Mouse (Mus musculus) E14TG2a.4 (cell line): Measurements from ENCODE around the gene Vmp1.

Experiments used
- H3K27me3 ChIP-seq: 2 replicates; pipeline ENCODE4 v1.6.1; 2014; ENCODE audit warnings: low read length, control low read depth; ENCODE audit not compliant: insufficient read depth
- H3K36me3 ChIP-seq: 2 replicates; pipeline ENCODE4 v1.6.1; 2014; ENCODE audit warnings: low read length, control low read depth; ENCODE audit not compliant: insufficient read depth
- H3K4me1 ChIP-seq: replicated peaks from 2 replicates; pipeline ENCODE4 v1.6.1; 2014; ENCODE audit warnings: low read depth, low read length, control low read depth
- H3K4me3 ChIP-seq: replicated peaks from 2 replicates; pipeline ENCODE4 v1.5.1; 2014; ENCODE audit warnings: mild to moderate bottlenecking, low read length
- H3K9me3 ChIP-seq: 2 replicates; pipeline ENCODE4 v1.6.1; 2014; ENCODE audit warnings: low read length, control low read depth
- CTCF ChIP-seq: conservative IDR thresholded peaks from 2 replicates; pipeline ENCODE4 v1.5.1; 2014; ENCODE audit warnings: low read length
- NANOG ChIP-seq: IDR thresholded peaks from 2 replicates; pipeline ENCODE4 v1.6.1; 2014; ENCODE audit warnings: borderline replicate concordance, low read length, mixed read lengths
- POU5F1 ChIP-seq: IDR thresholded peaks from 2 replicates; pipeline ENCODE4 v1.6.1; 2014; ENCODE audit warnings: low read length, borderline replicate concordance

The Vmp1 gene

GRCm38 (mm10) chr11:86662986-86663895 is 20.4 kb downstream of the Vmp1 start:
- Histone ChIP-seq H3K9me3 (no peaks in the 10 kb centered on the region), H3K27me3 (no peaks in the 10 kb centered on the region), H3K4me3 (no peak overlapping the region), H3K36me3 (peaks cover 50% of the 10 kb centered on the region), H3K4me1 (no peaks in the 10 kb centered on the region)
- no peak for TF ChIP-seq CTCF
- TF ChIP-seq NANOG = no peak
- TF ChIP-seq POU5F1 = no peak

- no peak for TF ChIP-seq CTCF
- no peak for TF ChIP-seq NANOG
- no peak for TF ChIP-seq POU5F1
- no peaks in the 10 kb centered on the region for H3K27me3 ChIP-seq
- H3K36me3 ChIP-seq = peaks cover 32% of the 10 kb centered on the region
- no peaks in the 10 kb centered on the region for H3K4me1 ChIP-seq
- H3K9me3 ChIP-seq = no peaks in the 10 kb centered on the region
- H3K4me3 ChIP-seq = no peak overlapping the region
Measured at GRCm38 (mm10) chr11:86657863-86658262, 25.8 kb downstream of the Vmp1 start.

- Histone ChIP-seq H3K36me3 (peaks cover 24% of the 10 kb centered on the region), H3K4me1 (no peaks in the 10 kb centered on the region), H3K27me3 (no peaks in the 10 kb centered on the region), H3K9me3 (no peaks in the 10 kb centered on the region), H3K4me3 (no peak overlapping the region)
- no peak for TF ChIP-seq CTCF
- no peak for TF ChIP-seq NANOG
- TF ChIP-seq POU5F1 = no peak
Measured at GRCm38 (mm10) chr11:86656849-86657567, 26.6 kb downstream of the Vmp1 start.

GRCm38 (mm10) chr11:86655671-86656070 is 28.0 kb downstream of the Vmp1 start:
- H3K9me3 ChIP-seq = no peaks in the 10 kb centered on the region
- no peak overlapping the region for H3K4me3 ChIP-seq
- TF ChIP-seq CTCF = peak; percentile 42
- TF ChIP-seq POU5F1 = no peak
- 0 out of 2 replicates have a peak, but pooled peaks cover 3% of the 10 kb centered on the region for H3K4me1 ChIP-seq
- H3K27me3 ChIP-seq = no peaks in the 10 kb centered on the region
- H3K36me3 ChIP-seq = peaks cover 13% of the 10 kb centered on the region

- no peaks in the 10 kb centered on the region for H3K27me3 ChIP-seq
- no peak for TF ChIP-seq NANOG
- TF ChIP-seq CTCF = no peak
- no peak for TF ChIP-seq POU5F1
- peaks cover 5% of the 10 kb centered on the region for H3K36me3 ChIP-seq
- H3K9me3 ChIP-seq = no peaks in the 10 kb centered on the region
- H3K4me3 ChIP-seq = no peak overlapping the region
- H3K4me1 ChIP-seq = peaks cover 3% of the 10 kb centered on the region; the same call in 1 of the 2 replicates
Measured at GRCm38 (mm10) chr11:86654096-86654495, 29.5 kb downstream of the Vmp1 start.

- TF ChIP-seq CTCF = peak; percentile 88
- TF ChIP-seq POU5F1 = no peak
- TF ChIP-seq NANOG = no peak
- Histone ChIP-seq H3K9me3 (no peaks in the 10 kb centered on the region), H3K36me3 (peaks cover 5% of the 10 kb centered on the region)
Measured at GRCm38 (mm10) chr11:86653446-86653845, 30.2 kb downstream of the Vmp1 start.

GRCm38 (mm10) chr11:86652578-86652979 is 31.1 kb downstream of the Vmp1 start:
- no peaks in the 10 kb centered on the region for H3K27me3 ChIP-seq
- TF ChIP-seq NANOG (no peak), CTCF (no peak), POU5F1 (no peak)
- H3K4me3 ChIP-seq = no peak overlapping the region
- H3K36me3 ChIP-seq = peaks cover 5% of the 10 kb centered on the region
- H3K4me1 ChIP-seq = peaks cover 12% of the 10 kb centered on the region; the same call in 1 of the 2 replicates
- no peaks in the 10 kb centered on the region for H3K9me3 ChIP-seq

More at GRCm38 (mm10) chr11:86653446-86653845, 30.2 kb downstream of the Vmp1 start:
- no peaks in the 10 kb centered on the region for H3K27me3 ChIP-seq
- H3K4me3 ChIP-seq = no peak overlapping the region
- H3K4me1 ChIP-seq = peaks cover 4% of the 10 kb centered on the region; the same call in 1 of the 2 replicates

GRCm38 (mm10) chr11:86650676-86651075 is 33.0 kb downstream of the Vmp1 start:
- TF ChIP-seq POU5F1 (no peak), NANOG (no peak), CTCF (no peak)
- H3K4me3 ChIP-seq = no peak overlapping the region
- H3K9me3 ChIP-seq = no peaks in the 10 kb centered on the region
- H3K4me1 ChIP-seq = peaks cover 27% of the 10 kb centered on the region
- no peaks in the 10 kb centered on the region for H3K27me3 ChIP-seq
- peaks cover 5% of the 10 kb centered on the region; the same call in 1 of the 2 replicates for H3K36me3 ChIP-seq

GRCm38 (mm10) chr11:86649542-86649941 is 34.1 kb downstream of the Vmp1 start:
- Histone ChIP-seq H3K9me3 (no peaks in the 10 kb centered on the region), H3K4me3 (no peak overlapping the region)
- TF ChIP-seq NANOG (no peak), CTCF (no peak), POU5F1 (no peak)

More at GRCm38 (mm10) chr11:86649542-86649941, 34.1 kb downstream of the Vmp1 start:
- peaks cover 27% of the 10 kb centered on the region for H3K4me1 ChIP-seq
- no peaks in the 10 kb centered on the region for H3K27me3 ChIP-seq
- H3K36me3 ChIP-seq = peaks cover 5% of the 10 kb centered on the region; the same call in 1 of the 2 replicates
